Comparison of ENCODE assay signal across 27 mouse cellular contexts in the genomic region with DNA sequence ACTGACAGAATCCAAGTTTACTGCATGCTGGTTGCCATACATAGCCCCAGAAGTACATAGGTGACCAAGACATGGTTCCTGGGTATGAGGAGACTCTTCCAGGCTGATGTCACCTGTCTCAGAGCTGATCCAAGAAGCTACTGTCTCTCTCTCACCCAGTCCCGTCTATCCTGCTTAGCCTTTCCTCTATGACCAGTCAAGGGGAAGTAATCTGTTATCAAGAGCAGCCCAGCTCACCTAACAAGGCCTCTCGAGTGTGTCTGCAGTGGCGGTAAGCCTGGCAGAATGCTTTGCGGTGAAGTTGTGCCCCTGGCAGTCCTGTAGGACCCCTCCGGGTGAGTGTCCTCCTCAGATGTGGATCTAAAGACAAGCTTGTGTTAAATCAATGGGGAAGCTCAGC.
"Had no signal": no experiment of that assay in that cellular context is flagged by ENCODE, and none has a peak within 500 bp of the region (broad histone marks: within the 10 kb centered on the region; RNA-seq: fewer than 3 reads in every experiment).

No protein-coding gene starts in this region.

- H3K9ac ChIP-seq: heart, embryonic 13.5 days; heart, embryonic 15.5 days; hindbrain, embryonic 12.5 days; hindbrain, embryonic 14.5 days; intestine, embryonic 15.5 days; limb, embryonic 13.5 days; limb, embryonic 15.5 days; liver, embryonic 12.5 days; liver, embryonic 14.5 days had no signal

- H3K4me3 ChIP-seq: heart, adult 2 months; heart, embryonic 13.5 days; heart, embryonic 15.5 days; hindbrain, embryonic 10.5 days; hindbrain, embryonic 12.5 days; intestine, embryonic 15.5 days; limb, embryonic 13.5 days; limb, embryonic 15.5 days; liver, embryonic 12.5 days had no signal

- ATAC-seq: hindbrain, embryonic 16.5 days; inflammation-experienced regulatory T-cells, adult 6 months; intestine, embryonic 15.5 days; intestine, postnatal 0 days; liver, embryonic 12.5 days had no signal

- H3K27me3 ChIP-seq: heart, embryonic 13.5 days; heart, embryonic 15.5 days; hindbrain, embryonic 12.5 days; intestine, embryonic 15.5 days; limb, embryonic 13.5 days; limb, embryonic 15.5 days; liver, embryonic 12.5 days had no signal

- H3K27ac ChIP-seq: heart, adult 2 months; heart, embryonic 13.5 days; heart, embryonic 15.5 days; hindbrain, embryonic 10.5 days; hindbrain, embryonic 12.5 days; hindbrain, embryonic 14.5 days; intestine, embryonic 15.5 days; limb, embryonic 13.5 days; limb, embryonic 15.5 days; liver, embryonic 12.5 days; liver, embryonic 14.5 days had no signal

- H3K4me2 ChIP-seq: heart, embryonic 11.5 days; heart, embryonic 13.5 days; heart, embryonic 15.5 days; hindbrain, embryonic 12.5 days; hindbrain, embryonic 14.5 days; intestine, embryonic 15.5 days; limb, embryonic 13.5 days; limb, embryonic 15.5 days; liver, embryonic 12.5 days had no signal

- H3K36me3 ChIP-seq: heart, embryonic 13.5 days; heart, embryonic 15.5 days; hindbrain, embryonic 10.5 days; hindbrain, embryonic 12.5 days; intestine, embryonic 15.5 days; limb, embryonic 13.5 days; limb, embryonic 15.5 days; liver, embryonic 12.5 days had no signal

- DNase-seq: gastrocnemius, postnatal 14 days; gastrocnemius, postnatal 36 days; heart, adult 11 months; heart, adult 2 months; heart, postnatal 4 days; kidney, adult 18-20 months; kidney, adult 8-10 months; kidney, postnatal 10 days; kidney, postnatal 25 days; kidney, postnatal 4 days; layer of hippocampus, adult 9-11 months; layer of hippocampus, postnatal 36 days; left cerebral cortex, postnatal 4 days had no signal

- H3K9me3 ChIP-seq: heart, embryonic 15.5 days; hindbrain, embryonic 10.5 days; hindbrain, embryonic 12.5 days; intestine, embryonic 15.5 days; limb, embryonic 13.5 days; limb, embryonic 15.5 days; liver, embryonic 12.5 days had no signal
